ENCODE assay signal across 25 mouse cellular contexts in the genomic region with DNA sequence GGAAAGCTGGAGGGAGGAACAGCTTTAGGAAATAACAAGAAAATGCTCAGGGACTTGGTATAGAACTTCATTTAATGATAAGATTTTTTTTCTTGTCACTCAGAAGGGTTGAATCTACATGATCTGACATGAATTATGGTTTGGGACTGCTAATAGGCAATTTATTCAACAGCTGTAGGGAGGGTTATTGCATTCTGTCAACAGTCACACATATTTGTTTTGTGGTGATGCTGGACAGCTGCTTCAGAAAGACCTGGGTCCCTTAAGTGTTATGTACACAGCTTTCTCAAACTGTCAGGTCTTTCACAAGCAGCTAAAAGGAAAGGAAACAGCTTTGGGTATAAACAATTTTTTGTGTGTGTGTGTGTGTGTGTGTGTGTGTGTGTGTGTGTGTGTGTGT.
"Had no signal": no experiment of that assay in that cellular context is flagged by ENCODE, and none has a peak within 500 bp of the region (broad histone marks: within the 10 kb centered on the region; RNA-seq: fewer than 3 reads in every experiment).

No protein-coding gene starts in this region.

- H3K4me1 ChIP-seq: heart, embryonic 10.5 days; heart, embryonic 12.5 days; hindbrain, embryonic 10.5 days; hindbrain, embryonic 12.5 days; intestine, embryonic 15.5 days; limb, embryonic 10.5 days; limb, embryonic 12.5 days; liver, embryonic 13.5 days had no signal

- H3K9ac ChIP-seq: heart, embryonic 12.5 days; hindbrain, embryonic 12.5 days; hindbrain, embryonic 14.5 days; intestine, embryonic 15.5 days; limb, embryonic 12.5 days; liver, embryonic 13.5 days had no signal

- H3K4me2 ChIP-seq: heart, embryonic 12.5 days; hindbrain, embryonic 12.5 days; hindbrain, embryonic 14.5 days; intestine, embryonic 15.5 days; limb, embryonic 12.5 days; liver, embryonic 11.5 days; liver, embryonic 13.5 days had no signal

- H3K27me3 ChIP-seq: heart, embryonic 12.5 days; hindbrain, embryonic 12.5 days; intestine, embryonic 15.5 days; limb, embryonic 12.5 days; liver, embryonic 13.5 days had no signal

- H3K9me3 ChIP-seq: heart, embryonic 10.5 days; heart, embryonic 12.5 days; hindbrain, embryonic 10.5 days; hindbrain, embryonic 12.5 days; intestine, embryonic 15.5 days; limb, embryonic 10.5 days; limb, embryonic 12.5 days; liver, embryonic 13.5 days had no signal

- ATAC-seq: forebrain, embryonic 16.5 days; hindbrain, embryonic 16.5 days; inflammation-experienced regulatory T-cells, adult 6 months; intestine, embryonic 15.5 days; intestine, postnatal 0 days had no signal

- H3K27ac ChIP-seq: gastrocnemius, adult 2 months; heart, embryonic 10.5 days; hindbrain, embryonic 10.5 days; hindbrain, embryonic 12.5 days; hindbrain, embryonic 14.5 days; intestine, embryonic 15.5 days; layer of hippocampus, adult 2 months; left cerebral cortex, adult 2 months; limb, embryonic 10.5 days; limb, embryonic 12.5 days; liver, embryonic 13.5 days had no signal

- H3K4me3 ChIP-seq: gastrocnemius, adult 2 months; heart, embryonic 10.5 days; heart, embryonic 12.5 days; hindbrain, embryonic 10.5 days; hindbrain, embryonic 12.5 days; intestine, embryonic 15.5 days; layer of hippocampus, adult 2 months; left cerebral cortex, adult 2 months; limb, embryonic 10.5 days; limb, embryonic 12.5 days; liver, embryonic 13.5 days had no signal

- DNase-seq: gastrocnemius, adult 2 months; gastrocnemius, postnatal 10 days; gastrocnemius, postnatal 25 days; heart, adult 18-20 months; heart, postnatal 10 days; heart, postnatal 4 days; kidney, adult 2 months; kidney, postnatal 36 days; liver; liver, embryonic 13.5 days had no signal

- H3K36me3 ChIP-seq: heart, embryonic 10.5 days; heart, embryonic 12.5 days; hindbrain, embryonic 10.5 days; hindbrain, embryonic 12.5 days; intestine, embryonic 15.5 days; limb, embryonic 10.5 days; limb, embryonic 12.5 days; liver, embryonic 13.5 days had no signal
